Comparison of ENCODE assay signal across 10 mouse cellular contexts in the genomic region with DNA sequence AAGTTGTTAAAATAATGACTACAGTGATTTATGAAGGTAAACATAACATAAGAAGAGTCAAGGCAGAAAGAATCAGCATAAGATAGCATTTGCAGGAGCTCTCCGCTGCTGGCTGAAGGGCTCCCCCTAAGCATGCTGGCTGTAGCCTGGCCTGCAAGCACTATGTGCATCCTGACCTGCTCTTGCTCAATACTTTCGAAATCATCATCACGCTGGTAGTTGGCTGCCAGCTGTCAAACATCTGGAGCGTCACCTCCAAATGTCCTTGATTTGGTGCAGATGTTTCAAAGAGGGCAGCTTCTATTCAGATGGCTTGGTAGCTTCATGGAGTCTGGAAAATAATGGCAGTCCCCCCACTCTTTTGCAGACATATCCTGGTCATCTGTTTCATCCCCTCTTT.
DNase-seq lines count a peak whose midpoint lies in the region; ATAC-seq and TF ChIP-seq lines count a peak whose summit lies in the region.
"Had no signal": no experiment of that assay in that cellular context is flagged by ENCODE, and none has a peak within 500 bp of the region (broad histone marks: within the 10 kb centered on the region; RNA-seq: fewer than 3 reads in every experiment).

No protein-coding gene starts in this region.

- ATAC-seq in intestine, embryonic 15.5 days, result peak; percentile 51; the same call in 1 of the 2 replicates
- peak; percentile 47; the same call in 1 of the 2 replicates for ATAC-seq in megakaryocyte, adult 5-6 weeks (ENCODE audit: poor library complexity, severe bottlenecking)
- ATAC-seq in forebrain, embryonic 11.5 days (replicated peaks; ENCODE audit: low FRiP score), result no peak

- H3K9ac ChIP-seq in intestine, embryonic 15.5 days, result no peak overlapping the region
- H3K9ac ChIP-seq in forebrain, embryonic 11.5 days (ENCODE audit: low read length), result no peak overlapping the region

- TF ChIP-seq CTCF in gastrocnemius, adult 2 months (IDR thresholded peaks at IDR 0.05), result no peak

- no peak overlapping the region for H3K27ac ChIP-seq in gastrocnemius, adult 2 months
- H3K27ac ChIP-seq in intestine, embryonic 15.5 days, result no peak overlapping the region
- no peak overlapping the region for H3K27ac ChIP-seq in forebrain, embryonic 11.5 days (ENCODE audit: low read depth, low read length)

- peak; percentile 31 for DNase-seq in gastrocnemius, adult 2 months
- DNase-seq in gastrocnemius, postnatal 10 days, result no peak
- peak; percentile 84 for DNase-seq in NIH3T3 (ENCODE audit: low read depth)
- DNase-seq in cerebellum, postnatal 10 days, result no peak
- DNase-seq in forebrain, embryonic 11.5 days (ENCODE audit: low spot score), result no peak
- DNase-seq in cerebellum, adult 8-10 months, result no peak
- DNase-seq: cerebellum, adult 18-20 months; kidney, adult 2 months had no signal

- no peaks in the 10 kb centered on the region for H3K4me1 ChIP-seq in intestine, embryonic 15.5 days (replicated peaks)
- H3K4me1 ChIP-seq in forebrain, embryonic 11.5 days (replicated peaks; ENCODE audit: control insufficient read depth, insufficient read depth, low read length), result no peaks in the 10 kb centered on the region

- intact Hi-C loops in gastrocnemius, adult 2 months (cut with DNase I), result no loop called here

- no peaks in the 10 kb centered on the region for H3K36me3 ChIP-seq in intestine, embryonic 15.5 days
- no peaks in the 10 kb centered on the region for H3K36me3 ChIP-seq in forebrain, embryonic 11.5 days (ENCODE audit: control insufficient read depth, insufficient read depth, low read length)

- WGBS in intestine, embryonic 15.5 days, result 35% methylated on average over 4 of the region's 4 CpGs
- 56% methylated on average over 4 of the region's 4 CpGs for WGBS in forebrain, embryonic 11.5 days

- H3K4me2 ChIP-seq in intestine, embryonic 15.5 days (replicated peaks), result no peak overlapping the region
- H3K4me2 ChIP-seq in forebrain, embryonic 11.5 days (ENCODE audit: low read depth, low read length, severe bottlenecking), result no peak overlapping the region

- H3K27me3 ChIP-seq in intestine, embryonic 15.5 days (replicated peaks), result no peaks in the 10 kb centered on the region
- H3K27me3 ChIP-seq in forebrain, embryonic 11.5 days (ENCODE audit: control insufficient read depth, insufficient read depth, low read length), result no peaks in the 10 kb centered on the region

- H3K4me3 ChIP-seq in gastrocnemius, adult 2 months, result no peak overlapping the region
- no peak overlapping the region for H3K4me3 ChIP-seq in intestine, embryonic 15.5 days (replicated peaks)
- no peak overlapping the region for H3K4me3 ChIP-seq in forebrain, embryonic 11.5 days (ENCODE audit: low read depth, low read length)

- H3K9me3 ChIP-seq in intestine, embryonic 15.5 days, result no peaks in the 10 kb centered on the region
- no peaks in the 10 kb centered on the region for H3K9me3 ChIP-seq in forebrain, embryonic 11.5 days (ENCODE audit: control insufficient read depth, low read length)

Comparison
In these comparisons a context has a peak if more than half of its experiments do, and no peak if none do; other contexts are left out.
1. DNase-seq: peak in gastrocnemius, adult 2 months (single experiment) and NIH3T3 (single experiment); none in gastrocnemius, postnatal 10 days (single experiment), cerebellum, postnatal 10 days (0 of 2), forebrain, embryonic 11.5 days (single experiment) and cerebellum, adult 8-10 months (single experiment).